Mouse (Mus musculus): ENCODE results near the gene Kalrn. TPM values are rescaled to one million over a fixed set of nuclear protein-coding genes. Genes with fewer than 3 reads are reported as not detected.

Gene Kalrn
- polyA plus RNA-seq, 1 experiment from 2014 or later: 11.3 TPM

GRCm38 (mm10) chr16:34066922-34067321 lies 506.4 kb downstream of the Kalrn start:
- Histone ChIP-seq H3K27me3 (ENCODE audit: low read depth, poor library complexity, severe bottlenecking) (no peaks in the 10 kb centered on the region), H3K4me1 (0 out of 2 replicates have a peak, but pooled peaks cover 7% of the 10 kb centered on the region), H3K27ac (replicated peaks) (no peak overlapping the region), H3K4me3 (no peak overlapping the region), H3K36me3 (no peaks in the 10 kb centered on the region), H3K9me3 (replicated peaks) (no peaks in the 10 kb centered on the region)
- no peak for DNase-seq (ENCODE audit: low spot score)

DNA sequence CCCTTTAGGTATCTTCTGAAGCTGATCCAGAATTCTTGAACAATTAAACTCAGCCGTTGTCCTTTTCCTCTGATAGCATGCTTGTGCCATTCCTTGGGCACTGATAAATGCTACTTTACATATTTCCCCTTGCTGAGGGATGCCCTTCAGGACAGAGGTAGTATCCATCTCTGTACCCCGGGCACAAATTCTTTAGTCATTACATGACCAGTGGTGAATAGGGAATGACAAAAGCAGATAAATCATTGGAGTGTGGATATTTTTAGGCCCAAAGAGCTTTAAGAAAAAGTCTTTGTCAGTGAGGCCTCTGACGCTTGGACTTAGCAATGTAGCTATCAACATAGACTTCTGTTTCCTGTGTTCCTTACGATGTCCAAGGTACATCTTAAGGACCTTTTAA lies 507.0 kb downstream of the Kalrn start:
- Histone ChIP-seq H3K4me3 (no peak overlapping the region), H3K36me3 (no peaks in the 10 kb centered on the region), H3K9me3 (replicated peaks) (no peaks in the 10 kb centered on the region), H3K27me3 (ENCODE audit: low read depth, poor library complexity, severe bottlenecking) (no peaks in the 10 kb centered on the region), H3K27ac (replicated peaks) (no peak overlapping the region), H3K4me1 (0 out of 2 replicates have a peak, but pooled peaks cover 7% of the 10 kb centered on the region)
- no peak for DNase-seq (ENCODE audit: low spot score)
- WGBS: 95% methylated on average over 4 of the region's 4 CpGs

DNA sequence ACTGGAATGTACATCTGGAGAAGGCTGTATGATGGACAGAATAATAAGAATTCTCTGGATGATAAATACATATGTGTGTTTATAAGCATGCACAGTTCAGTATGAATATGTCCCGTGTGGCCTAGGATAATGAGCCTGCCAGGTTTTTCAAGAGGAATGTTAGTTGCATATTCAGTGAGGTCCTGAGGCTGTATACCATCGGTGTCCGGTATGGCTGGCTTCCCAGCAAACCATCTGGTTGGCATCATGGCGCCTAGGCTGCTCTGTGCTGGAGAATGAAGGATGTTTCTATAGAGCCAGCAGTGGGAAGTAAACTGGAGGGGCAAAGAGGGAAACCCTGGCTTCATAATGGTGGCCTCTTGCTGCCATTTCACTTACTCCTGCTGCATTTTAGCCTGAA lies 510.0 kb downstream of the Kalrn start:
- H3K9me3 ChIP-seq (replicated peaks): no peaks in the 10 kb centered on the region

DNA sequence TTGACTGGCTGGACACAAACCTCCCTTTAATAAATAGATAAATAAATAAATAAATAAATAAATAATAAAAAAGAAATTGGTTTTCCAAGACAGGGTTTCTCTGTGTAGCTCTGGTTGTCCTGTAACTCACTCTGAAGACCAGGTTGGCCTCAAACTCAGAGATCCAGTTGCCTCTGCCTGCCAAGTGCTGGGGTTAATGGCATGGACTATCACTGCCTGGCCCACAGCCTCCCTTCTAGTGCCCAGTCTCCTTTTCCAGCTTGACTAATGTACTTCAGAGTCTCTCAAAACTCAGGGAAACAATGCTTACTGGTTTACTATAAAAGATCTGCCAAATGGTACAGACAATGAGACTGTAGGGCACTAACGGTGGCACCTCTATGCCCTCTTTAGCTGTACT lies 511.7 kb downstream of the Kalrn start:
- Histone ChIP-seq H3K9me3 (replicated peaks) (no peaks in the 10 kb centered on the region), H3K27ac (replicated peaks) (no peak overlapping the region), H3K36me3 (no peaks in the 10 kb centered on the region), H3K4me3 (no peak overlapping the region), H3K4me1 (0 out of 2 replicates have a peak, but pooled peaks cover 3% of the 10 kb centered on the region), H3K27me3 (ENCODE audit: low read depth, poor library complexity, severe bottlenecking) (no peaks in the 10 kb centered on the region)
- DNase-seq (ENCODE audit: low spot score): no peak
- 97% methylated on average over 1 of the region's 1 CpGs for WGBS

More for the DNA sequence above, 510.0 kb downstream of the Kalrn start:
- Histone ChIP-seq H3K27me3 (ENCODE audit: low read depth, poor library complexity, severe bottlenecking) (no peaks in the 10 kb centered on the region), H3K4me1 (0 out of 2 replicates have a peak, but pooled peaks cover 10% of the 10 kb centered on the region), H3K4me3 (no peak overlapping the region), H3K36me3 (no peaks in the 10 kb centered on the region), H3K27ac (replicated peaks) (no peak overlapping the region)
- no peak for DNase-seq (ENCODE audit: low spot score)
- WGBS: 89% methylated on average over 4 of the region's 4 CpGs

DNA sequence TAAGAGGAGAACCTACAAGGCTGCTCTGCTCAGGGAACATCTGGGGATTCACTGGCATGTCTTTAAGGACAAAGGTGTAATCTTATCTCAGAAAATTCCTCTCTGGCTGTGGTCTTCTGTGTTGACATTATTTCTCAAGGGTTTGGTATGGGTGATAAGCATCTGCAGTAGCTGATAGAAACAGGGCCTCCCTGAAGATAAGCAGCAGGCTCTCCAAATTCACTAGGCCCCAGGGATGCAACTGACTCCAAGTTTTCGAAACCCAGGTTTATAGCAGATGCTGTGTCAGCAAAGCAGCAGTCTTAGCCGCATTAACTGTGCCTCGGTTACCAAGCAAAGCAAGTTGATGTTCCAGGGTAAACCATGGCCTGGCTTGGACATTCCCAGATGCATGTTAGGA lies 514.7 kb downstream of the Kalrn start:
- H3K27ac ChIP-seq (replicated peaks): no peak overlapping the region
- peaks cover 7% of the 10 kb centered on the region; the same call in 1 of the 2 replicates for H3K4me1 ChIP-seq
- H3K27me3 ChIP-seq (ENCODE audit: low read depth, poor library complexity, severe bottlenecking): no peaks in the 10 kb centered on the region
- H3K9me3 ChIP-seq (replicated peaks): no peaks in the 10 kb centered on the region
- peaks cover 11% of the 10 kb centered on the region; the same call in 1 of the 2 replicates for H3K36me3 ChIP-seq
- H3K4me3 ChIP-seq: no peak overlapping the region
- no peak for DNase-seq (ENCODE audit: low spot score)
- WGBS: 74% methylated on average over 3 of the region's 3 CpGs

DNA sequence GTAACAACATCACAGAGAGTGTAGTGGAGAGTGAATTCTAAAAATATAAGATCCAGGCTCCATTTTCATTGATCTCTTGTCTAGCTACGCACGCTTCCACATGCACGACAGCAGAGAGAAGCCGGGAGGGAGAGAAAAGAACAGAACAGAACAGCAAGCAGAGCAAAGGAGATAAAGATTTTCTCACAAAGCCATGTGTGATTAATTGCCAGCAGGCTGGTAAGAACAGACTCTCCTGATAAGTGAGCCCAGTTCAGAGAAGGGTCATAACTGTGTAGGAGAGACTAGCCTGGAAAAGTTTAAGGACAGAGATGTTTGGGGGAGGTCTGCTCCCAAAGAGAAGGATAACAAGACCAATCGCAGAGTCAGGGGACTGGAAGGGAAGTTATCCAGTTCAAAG lies 515.9 kb downstream of the Kalrn start:
- DNase-seq (ENCODE audit: low spot score): no peak
- WGBS: 83% methylated on average over 5 of the region's 5 CpGs
- H3K4me1 ChIP-seq: peaks cover 7% of the 10 kb centered on the region; the same call in 1 of the 2 replicates
- no peak overlapping the region for H3K4me3 ChIP-seq
- peaks cover 23% of the 10 kb centered on the region for H3K36me3 ChIP-seq
- H3K9me3 ChIP-seq (replicated peaks): no peaks in the 10 kb centered on the region
- H3K27ac ChIP-seq (replicated peaks): no peak overlapping the region
- H3K27me3 ChIP-seq (ENCODE audit: low read depth, poor library complexity, severe bottlenecking): no peaks in the 10 kb centered on the region

- Histone ChIP-seq H3K36me3 (peaks cover 28% of the 10 kb centered on the region), H3K4me1 (peaks cover 7% of the 10 kb centered on the region; the same call in 1 of the 2 replicates), H3K27me3 (ENCODE audit: low read depth, poor library complexity, severe bottlenecking) (no peaks in the 10 kb centered on the region), H3K4me3 (no peak overlapping the region), H3K27ac (replicated peaks) (0 out of 2 replicates have a peak overlapping the region, but pooled peaks have one; percentile 18), H3K9me3 (replicated peaks) (no peaks in the 10 kb centered on the region)
- no peak for DNase-seq (ENCODE audit: low spot score)
- WGBS: 78% methylated on average over 10 of the region's 10 CpGs
These were observed 516.8 kb downstream of the Kalrn start for GRCm38 (mm10) chr16:34056418-34057111.

DNA sequence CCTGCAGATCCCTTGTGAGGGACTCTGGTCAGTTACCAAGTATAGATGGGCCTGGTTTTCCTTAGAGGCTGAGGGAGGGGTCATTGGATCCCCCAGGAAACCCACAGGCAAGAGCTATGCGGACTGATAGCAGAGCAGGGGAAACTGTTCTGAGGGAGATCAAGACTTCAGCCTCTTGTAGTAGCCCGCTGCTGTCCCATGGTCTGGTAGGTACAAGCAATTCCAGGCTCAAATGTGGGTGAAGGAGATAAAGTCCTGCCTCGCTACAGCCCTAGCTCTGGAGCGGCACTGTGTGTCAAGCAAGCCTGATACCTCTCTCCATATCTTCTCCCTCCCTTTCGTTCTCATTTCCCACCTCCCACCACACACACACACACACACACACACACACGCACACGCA lies 523.2 kb downstream of the Kalrn start:
- no peaks in the 10 kb centered on the region for H3K9me3 ChIP-seq (replicated peaks)
- 87% methylated on average over 7 of the region's 7 CpGs for WGBS
- peaks cover 35% of the 10 kb centered on the region for H3K36me3 ChIP-seq
- H3K4me3 ChIP-seq: no peak overlapping the region
- no peaks in the 10 kb centered on the region for H3K27me3 ChIP-seq (ENCODE audit: low read depth, poor library complexity, severe bottlenecking)
- peaks cover 8% of the 10 kb centered on the region; the same call in 1 of the 2 replicates for H3K4me1 ChIP-seq
- DNase-seq (ENCODE audit: low spot score): no peak
- peak overlapping the region; percentile 49; the same call in 1 of the 2 replicates for H3K27ac ChIP-seq (replicated peaks)

DNA sequence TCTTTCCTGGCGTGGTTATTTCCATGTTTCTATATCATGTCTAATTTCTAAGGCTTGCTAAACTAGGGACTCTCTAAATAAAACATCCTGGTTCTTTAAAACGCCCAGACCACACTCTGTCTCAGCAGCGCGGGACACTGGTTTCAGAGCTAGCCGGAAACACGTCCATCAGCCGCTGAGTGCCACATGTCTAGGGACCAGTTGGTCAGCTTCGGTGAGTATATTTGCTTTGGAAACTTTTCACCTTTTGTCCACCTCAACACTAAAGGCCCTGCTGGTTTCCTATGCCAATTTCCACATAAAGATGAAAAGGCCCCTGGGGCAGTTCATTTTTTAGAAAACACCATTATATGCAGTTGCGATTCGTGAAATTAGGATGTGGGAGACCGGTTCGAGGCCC lies 524.0 kb downstream of the Kalrn start:
- H3K36me3 ChIP-seq: peaks cover 31% of the 10 kb centered on the region
- peaks cover 8% of the 10 kb centered on the region; the same call in 1 of the 2 replicates for H3K4me1 ChIP-seq
- no peaks in the 10 kb centered on the region for H3K9me3 ChIP-seq (replicated peaks)
- no peaks in the 10 kb centered on the region for H3K27me3 ChIP-seq (ENCODE audit: low read depth, poor library complexity, severe bottlenecking)
- DNase-seq (ENCODE audit: low spot score): no peak
- no peak overlapping the region for H3K27ac ChIP-seq (replicated peaks)
- 96% methylated on average over 12 of the region's 12 CpGs for WGBS
- no peak overlapping the region for H3K4me3 ChIP-seq

DNA sequence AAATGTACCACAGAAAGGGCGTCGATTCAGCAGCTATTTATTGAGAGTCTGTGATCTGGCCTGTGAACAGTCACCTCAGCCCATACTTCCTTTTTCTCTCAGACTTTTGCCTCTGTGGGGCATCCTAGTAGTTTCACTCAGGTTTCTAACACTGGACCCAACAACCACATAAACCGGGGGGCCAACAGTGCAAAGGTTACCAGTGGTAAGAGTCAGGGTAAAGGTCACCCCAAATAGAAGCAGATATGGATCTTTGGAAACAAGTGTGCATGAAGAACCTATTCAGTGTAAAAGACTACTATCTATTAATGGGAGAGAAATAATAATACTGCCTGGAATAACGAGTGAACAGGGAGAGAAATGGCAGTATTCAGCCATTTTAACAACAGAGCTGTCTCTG lies 525.1 kb downstream of the Kalrn start:
- H3K4me1 ChIP-seq: peaks cover 8% of the 10 kb centered on the region; the same call in 1 of the 2 replicates
- DNase-seq (ENCODE audit: low spot score): no peak
- H3K4me3 ChIP-seq: no peak overlapping the region
- no peaks in the 10 kb centered on the region for H3K9me3 ChIP-seq (replicated peaks)
- no peak overlapping the region for H3K27ac ChIP-seq (replicated peaks)
- no peaks in the 10 kb centered on the region for H3K27me3 ChIP-seq (ENCODE audit: low read depth, poor library complexity, severe bottlenecking)
- H3K36me3 ChIP-seq: peaks cover 20% of the 10 kb centered on the region
- 87% methylated on average over 4 of the region's 4 CpGs for WGBS

GRCm38 (mm10) chr16:34047543-34047942 lies 525.8 kb downstream of the Kalrn start:
- Histone ChIP-seq H3K27ac (replicated peaks) (no peak overlapping the region), H3K4me3 (no peak overlapping the region), H3K9me3 (replicated peaks) (no peaks in the 10 kb centered on the region), H3K4me1 (peaks cover 8% of the 10 kb centered on the region; the same call in 1 of the 2 replicates), H3K36me3 (peaks cover 13% of the 10 kb centered on the region), H3K27me3 (ENCODE audit: low read depth, poor library complexity, severe bottlenecking) (no peaks in the 10 kb centered on the region)
- 75% methylated on average over 7 of the region's 7 CpGs for WGBS
- no peak for DNase-seq (ENCODE audit: low spot score)

DNA sequence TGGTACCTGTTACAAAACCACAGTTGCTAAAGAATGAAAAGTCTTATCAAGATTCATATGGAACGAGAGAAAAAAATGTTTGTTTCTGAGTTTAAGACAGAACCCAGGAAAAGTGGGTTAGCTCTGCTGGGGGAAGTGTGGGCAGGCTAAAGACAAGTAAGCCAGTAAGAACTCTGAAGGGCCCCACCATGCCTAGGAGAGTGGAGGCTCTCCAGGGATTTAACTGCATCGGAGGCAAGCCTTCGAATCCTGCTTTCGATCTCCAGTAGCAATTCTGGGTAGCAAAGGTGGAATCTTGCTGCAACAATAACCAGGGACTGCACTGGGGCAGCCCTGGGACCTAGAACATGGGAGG lies 526.3 kb downstream of the Kalrn start:
- H3K27me3 ChIP-seq (ENCODE audit: low read depth, poor library complexity, severe bottlenecking): no peaks in the 10 kb centered on the region
- no peak overlapping the region for H3K27ac ChIP-seq (replicated peaks)
- 0 out of 2 replicates have a peak, but pooled peaks cover 7% of the 10 kb centered on the region for H3K36me3 ChIP-seq
- DNase-seq (ENCODE audit: low spot score): no peak
- no peak overlapping the region for H3K4me3 ChIP-seq
- peaks cover 8% of the 10 kb centered on the region; the same call in 1 of the 2 replicates for H3K4me1 ChIP-seq
- 87% methylated on average over 4 of the region's 4 CpGs for WGBS
- H3K9me3 ChIP-seq (replicated peaks): no peaks in the 10 kb centered on the region

GRCm38 (mm10) chr16:34046268-34047005 lies 526.9 kb downstream of the Kalrn start:
- 0 out of 2 replicates have a peak, but pooled peaks cover 7% of the 10 kb centered on the region for H3K36me3 ChIP-seq
- WGBS: 89% methylated on average over 13 of the region's 13 CpGs

More at GRCm38 (mm10) chr16:34046268-34047005, 526.9 kb downstream of the Kalrn start:
- no peak overlapping the region for H3K4me3 ChIP-seq
- peaks cover 8% of the 10 kb centered on the region; the same call in 1 of the 2 replicates for H3K4me1 ChIP-seq
- H3K9me3 ChIP-seq (replicated peaks): no peaks in the 10 kb centered on the region
- H3K27ac ChIP-seq (replicated peaks): no peak overlapping the region
- DNase-seq (ENCODE audit: low spot score): no peak
- no peaks in the 10 kb centered on the region for H3K27me3 ChIP-seq (ENCODE audit: low read depth, poor library complexity, severe bottlenecking)

Measured in midbrain, embryonic 10.5 days (tissue).